In the genomic region with DNA sequence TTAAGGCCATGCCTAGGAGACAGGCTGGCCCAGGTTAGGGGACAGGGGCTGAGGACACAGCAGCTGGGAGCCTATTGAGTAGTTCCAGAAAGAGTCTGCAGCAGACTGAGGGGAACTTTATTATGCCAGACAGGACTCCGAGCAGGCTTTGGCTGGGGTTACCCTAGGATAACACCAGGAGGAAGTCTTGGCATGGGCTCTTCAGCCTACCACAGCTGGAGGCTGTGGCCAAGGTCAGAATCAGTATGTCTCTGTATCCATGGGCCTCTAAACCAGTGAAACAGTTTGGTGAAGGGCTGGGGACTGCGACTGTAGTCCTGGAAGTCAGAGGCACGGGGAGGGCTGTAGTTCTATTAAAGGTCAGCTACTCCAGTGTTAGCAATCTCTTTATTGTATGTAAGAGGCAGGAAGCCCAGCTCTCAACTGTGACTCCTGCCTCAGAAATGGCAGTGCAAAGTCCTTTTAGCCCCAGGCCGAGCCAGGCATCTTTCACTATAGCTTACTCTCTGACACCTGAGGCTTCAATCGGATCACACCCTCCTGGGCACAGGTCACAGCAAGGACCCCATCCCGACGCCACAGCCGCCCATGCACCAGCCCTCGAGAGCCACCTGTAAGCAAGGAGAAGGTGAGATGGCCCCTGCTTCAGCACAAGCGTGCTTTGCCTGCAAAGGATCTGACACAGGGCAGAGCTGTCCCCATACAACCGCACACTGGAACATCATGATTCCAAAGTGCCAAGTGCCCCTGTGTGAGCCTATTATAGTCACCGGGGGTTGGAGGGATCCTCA, we compare ENCODE assay signal across 17 mouse cellular contexts. TPM values are rescaled to one million over a fixed set of nuclear protein-coding genes. Genes with fewer than 3 reads are reported as not detected.
DNase-seq lines count a peak whose midpoint lies in the region; ATAC-seq and TF ChIP-seq lines count a peak whose summit lies in the region.
"Had no signal": no experiment of that assay in that cellular context is flagged by ENCODE, and none has a peak within 500 bp of the region (broad histone marks: within the 10 kb centered on the region; RNA-seq: fewer than 3 reads in every experiment).

No protein-coding gene starts in this region.

- H3K4me2 ChIP-seq in heart, embryonic 13.5 days, result no peak overlapping the region
- H3K4me2 ChIP-seq in neural tube, embryonic 13.5 days, result no peak overlapping the region
- no peak overlapping the region for H3K4me2 ChIP-seq in neural tube, embryonic 15.5 days
- H3K4me2 ChIP-seq: forebrain, embryonic 12.5 days; limb, embryonic 15.5 days had no signal

- DNase-seq in cerebellum, adult 11-12 months, result peak; percentile 47
- DNase-seq in cerebellum, postnatal 10 days, result no peak
- no peak for DNase-seq in heart, adult 18-20 months
- no peak for DNase-seq in frontal cortex, postnatal 10 days (ENCODE audit: low spot score in 2 of 2)

- 84% methylated on average over 12 of the region's 12 CpGs for WGBS in heart, embryonic 13.5 days
- WGBS in neural tube, embryonic 13.5 days, result 97% methylated on average over 12 of the region's 12 CpGs
- WGBS in neural tube, embryonic 15.5 days, result 93% methylated on average over 12 of the region's 12 CpGs
- WGBS in small intestine, adult 2 months, result 87% methylated on average over 12 of the region's 12 CpGs

- H3K27me3 ChIP-seq in heart, embryonic 13.5 days (replicated peaks), result no peaks in the 10 kb centered on the region
- no peaks in the 10 kb centered on the region for H3K27me3 ChIP-seq in neural tube, embryonic 13.5 days
- no peaks in the 10 kb centered on the region for H3K27me3 ChIP-seq in neural tube, embryonic 15.5 days (replicated peaks)
- no peaks in the 10 kb centered on the region for H3K27me3 ChIP-seq in small intestine, adult 2 months (ENCODE audit: control insufficient read depth, insufficient read depth, low read length)
- H3K27me3 ChIP-seq: CH12.LX; forebrain, embryonic 12.5 days; limb, embryonic 15.5 days had no signal

- peak overlapping the region; percentile 75 for H3K27ac ChIP-seq in heart, embryonic 13.5 days (replicated peaks)
- H3K27ac ChIP-seq in neural tube, embryonic 13.5 days (replicated peaks), result no peak overlapping the region
- no peak overlapping the region for H3K27ac ChIP-seq in neural tube, embryonic 15.5 days (replicated peaks)
- H3K27ac ChIP-seq in small intestine, adult 2 months (ENCODE audit: insufficient read depth, low read depth, low read length), result no peak overlapping the region
- H3K27ac ChIP-seq: embryonic facial prominence, embryonic 10.5 days; forebrain, embryonic 12.5 days; limb, embryonic 15.5 days had no signal

- H3K9ac ChIP-seq in heart, embryonic 13.5 days, result no peak overlapping the region
- peak overlapping the region; percentile 22; the same call in 1 of the 2 replicates for H3K9ac ChIP-seq in neural tube, embryonic 13.5 days
- H3K9ac ChIP-seq in neural tube, embryonic 15.5 days (replicated peaks), result no peak overlapping the region
- H3K9ac ChIP-seq: forebrain, embryonic 12.5 days; limb, embryonic 15.5 days had no signal

- peaks cover 89% of the 10 kb centered on the region for H3K36me3 ChIP-seq in heart, embryonic 13.5 days
- peaks cover 74% of the 10 kb centered on the region for H3K36me3 ChIP-seq in neural tube, embryonic 13.5 days
- peaks cover 56% of the 10 kb centered on the region for H3K36me3 ChIP-seq in neural tube, embryonic 15.5 days
- peaks cover 57% of the 10 kb centered on the region for H3K36me3 ChIP-seq in small intestine, adult 2 months (ENCODE audit: control insufficient read depth, insufficient read depth, low read length)

- peaks cover 30% of the 10 kb centered on the region for H3K4me1 ChIP-seq in heart, embryonic 13.5 days
- 0 out of 2 replicates have a peak, but pooled peaks cover 3% of the 10 kb centered on the region for H3K4me1 ChIP-seq in neural tube, embryonic 13.5 days (replicated peaks)
- peaks cover 10% of the 10 kb centered on the region for H3K4me1 ChIP-seq in neural tube, embryonic 15.5 days
- no peaks in the 10 kb centered on the region for H3K4me1 ChIP-seq in small intestine, adult 2 months (ENCODE audit: control insufficient read depth, insufficient read depth, insufficient read length, low read length)
- H3K4me1 ChIP-seq: forebrain, embryonic 12.5 days had no signal

- TF ChIP-seq POLR2A in small intestine, adult 2 months (IDR thresholded peaks at IDR 0.05; ENCODE audit: low read depth, low read length), result no peak

- ATAC-seq in heart, embryonic 13.5 days (ENCODE audit: extremely low read depth, insufficient number of reproducible peaks, low FRiP score, low TSS enrichment), result no peak
- no peak for ATAC-seq in neural tube, embryonic 13.5 days (ENCODE audit: low read depth)
- ATAC-seq in neural tube, embryonic 15.5 days (ENCODE audit: low FRiP score), result no peak

- no peak overlapping the region for H3K4me3 ChIP-seq in heart, embryonic 13.5 days
- H3K4me3 ChIP-seq in neural tube, embryonic 13.5 days, result no peak overlapping the region
- no peak overlapping the region for H3K4me3 ChIP-seq in neural tube, embryonic 15.5 days (replicated peaks)
- no peak overlapping the region for H3K4me3 ChIP-seq in small intestine, adult 2 months (ENCODE audit: low read depth, low read length)
- H3K4me3 ChIP-seq: embryonic facial prominence, embryonic 10.5 days; forebrain, embryonic 12.5 days; layer of hippocampus, adult 2 months; limb, embryonic 15.5 days had no signal

- no peaks in the 10 kb centered on the region for H3K9me3 ChIP-seq in heart, embryonic 13.5 days
- no peaks in the 10 kb centered on the region for H3K9me3 ChIP-seq in neural tube, embryonic 13.5 days
- no peaks in the 10 kb centered on the region for H3K9me3 ChIP-seq in neural tube, embryonic 15.5 days (replicated peaks)
- H3K9me3 ChIP-seq: embryonic facial prominence, embryonic 10.5 days; forebrain, embryonic 12.5 days; limb, embryonic 15.5 days had no signal

- peak; percentile 5; the same call in 1 of the 2 replicates for TF ChIP-seq CTCF in small intestine, adult 2 months (IDR thresholded peaks at IDR 0.05; ENCODE audit: extremely low read depth, insufficient read length, insufficient replicate concordance, low read depth, low read length)

RNA-seq across cellular contexts. Expression of a gene that starts 7.0 kb away (rescaled TPM):
- polyA plus RNA-seq in heart, embryonic 13.5 days (2015; fragmentation: Nextera tagmentation; extraction: Ambion mirVana), result 26.7 and 31.8 TPM in 2 replicates
- total RNA-seq in heart, adult 18-20 months (2021), result 10 to 100 TPM; 23.9 to 25.6 TPM
- 17.1 and 22.9 TPM in 2 replicates for polyA plus RNA-seq in neural tube, embryonic 13.5 days (2015; fragmentation: Nextera tagmentation; extraction: Ambion mirVana)
- polyA plus RNA-seq in neural tube, embryonic 15.5 days (2015; fragmentation: Nextera tagmentation; extraction: Ambion mirVana), result 41.3 and 46.6 TPM in 2 replicates
- 9.7 and 19.2 TPM in 2 replicates for polyA plus RNA-seq in small intestine, adult 2 months (2012; rRNA removed)

RNA-seq across cellular contexts. Expression of a gene that starts 12.1 kb away (rescaled TPM):
- polyA plus RNA-seq in heart, embryonic 13.5 days (2015; fragmentation: Nextera tagmentation; extraction: Ambion mirVana), result 12.0 and 18.0 TPM in 2 replicates
- total RNA-seq in heart, adult 18-20 months (2021), result 10 to 100 TPM; 12.4 to 12.5 TPM
- polyA plus RNA-seq in neural tube, embryonic 13.5 days (2015; fragmentation: Nextera tagmentation; extraction: Ambion mirVana), result 20.3 and 21.5 TPM in 2 replicates
- polyA plus RNA-seq in neural tube, embryonic 15.5 days (2015; fragmentation: Nextera tagmentation; extraction: Ambion mirVana), result 24.1 and 26.4 TPM in 2 replicates
- 76.9 and 102 TPM in 2 replicates for polyA plus RNA-seq in small intestine, adult 2 months (2012; rRNA removed)

RNA-seq across cellular contexts. Expression of a gene that starts 12.3 kb away (rescaled TPM):
- polyA plus RNA-seq in heart, embryonic 13.5 days (2015; fragmentation: Nextera tagmentation; extraction: Ambion mirVana), result 5.0 and 5.4 TPM in 2 replicates
- total RNA-seq in heart, adult 18-20 months (2021), result 1 to 10 TPM; 2.4 to 2.5 TPM
- polyA plus RNA-seq in neural tube, embryonic 13.5 days (2015; fragmentation: Nextera tagmentation; extraction: Ambion mirVana), result 14.2 and 16.7 TPM in 2 replicates
- 14.9 and 16.2 TPM in 2 replicates for polyA plus RNA-seq in neural tube, embryonic 15.5 days (2015; fragmentation: Nextera tagmentation; extraction: Ambion mirVana)
- 1.7 and 2.6 TPM in 2 replicates for polyA plus RNA-seq in small intestine, adult 2 months (2012; rRNA removed)

RNA-seq across cellular contexts. Expression of a gene that starts 12.8 kb away (rescaled TPM):
- polyA plus RNA-seq in heart, embryonic 13.5 days (2015; fragmentation: Nextera tagmentation; extraction: Ambion mirVana), result 1.0 and 3.8 TPM in 2 replicates
- 1 to 10 TPM in 1 of 2 experiments, not detected in 1; 1.2 TPM for total RNA-seq in heart, adult 18-20 months (2021)
- 9.3 and 25.7 TPM in 2 replicates for polyA plus RNA-seq in neural tube, embryonic 13.5 days (2015; fragmentation: Nextera tagmentation; extraction: Ambion mirVana)
- polyA plus RNA-seq in neural tube, embryonic 15.5 days (2015; fragmentation: Nextera tagmentation; extraction: Ambion mirVana), result 27.5 and 55.6 TPM in 2 replicates
- not detected in 2 replicates for polyA plus RNA-seq in small intestine, adult 2 months (2012; rRNA removed)
- total RNA-seq: CH12.LX; common myeloid progenitor, adult 5-6 weeks; hindbrain, postnatal 0 days; layer of hippocampus, adult 2 months; megakaryocyte-erythroid progenitor cell, adult 5-6 weeks; midbrain, postnatal 0 days had no signal
- polyA plus RNA-seq: embryonic facial prominence, embryonic 10.5 days had no signal

RNA-seq across cellular contexts. Expression of a gene that starts 22.9 kb away (rescaled TPM):
- 434 and 464 TPM in 2 replicates for polyA plus RNA-seq in heart, embryonic 13.5 days (2015; fragmentation: Nextera tagmentation; extraction: Ambion mirVana)
- 1 to 10 TPM in 1 of 2 experiments, under 1 TPM in 1; 0.80 to 2.4 TPM for total RNA-seq in heart, adult 18-20 months (2021)
- 80.8 and 108 TPM in 2 replicates for polyA plus RNA-seq in neural tube, embryonic 13.5 days (2015; fragmentation: Nextera tagmentation; extraction: Ambion mirVana)
- 42.8 and 134 TPM in 2 replicates for polyA plus RNA-seq in neural tube, embryonic 15.5 days (2015; fragmentation: Nextera tagmentation; extraction: Ambion mirVana)
- polyA plus RNA-seq in small intestine, adult 2 months (2012; rRNA removed), result 39.1 and 91.2 TPM in 2 replicates
